Mouse (Mus musculus): ENCODE measurements around the gene Cfap97d1.

Gene Cfap97d1

DNA sequence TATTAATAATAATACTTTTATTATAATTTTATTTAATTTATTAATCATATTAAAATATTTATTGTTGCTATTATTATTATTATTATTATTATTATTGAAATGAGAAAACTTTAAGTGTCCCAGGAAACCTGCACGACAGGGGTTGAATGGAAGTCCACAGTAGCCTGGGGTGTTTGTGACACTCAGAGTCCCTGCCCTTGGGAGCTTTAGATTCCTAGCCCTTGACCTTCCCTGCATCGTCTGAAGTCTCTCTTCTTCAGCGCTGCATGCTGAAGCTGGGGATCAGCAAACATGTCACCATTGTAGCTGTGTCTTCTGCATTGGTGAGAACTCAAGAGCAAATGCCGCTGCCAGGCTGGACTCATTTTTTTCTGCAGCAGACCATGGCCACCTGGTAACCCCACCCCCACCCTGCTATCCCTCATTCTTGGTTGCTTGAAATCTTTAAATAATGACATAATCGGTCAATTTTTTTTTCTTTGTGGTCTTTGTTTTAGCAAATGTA lies 51.4 kb downstream of the Cfap97d1 start:
- DNase-seq (ENCODE audit: low spot score in 2 of 2) = no peak

DNA sequence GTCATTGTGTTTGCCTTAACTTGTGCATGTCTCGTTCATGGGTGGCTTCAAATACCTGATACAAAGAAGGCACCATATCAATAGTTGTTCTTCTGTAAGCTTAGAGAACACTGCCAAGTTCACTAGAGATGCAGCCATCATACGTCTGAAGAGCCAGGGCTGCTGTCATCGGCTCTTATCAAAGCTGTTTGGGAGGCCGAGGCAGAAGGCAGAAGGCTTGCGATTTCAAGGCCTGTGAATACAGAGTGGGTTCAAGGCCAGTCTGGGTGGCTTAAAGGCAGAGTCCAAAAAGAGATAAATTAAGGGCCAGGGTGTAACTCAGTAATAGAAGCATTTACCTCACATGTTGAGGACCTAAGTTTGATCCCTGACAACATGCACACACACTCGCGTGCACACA lies 52.3 kb downstream of the Cfap97d1 start:
- DNase-seq (ENCODE audit: low spot score in 2 of 2) = no peak

DNA sequence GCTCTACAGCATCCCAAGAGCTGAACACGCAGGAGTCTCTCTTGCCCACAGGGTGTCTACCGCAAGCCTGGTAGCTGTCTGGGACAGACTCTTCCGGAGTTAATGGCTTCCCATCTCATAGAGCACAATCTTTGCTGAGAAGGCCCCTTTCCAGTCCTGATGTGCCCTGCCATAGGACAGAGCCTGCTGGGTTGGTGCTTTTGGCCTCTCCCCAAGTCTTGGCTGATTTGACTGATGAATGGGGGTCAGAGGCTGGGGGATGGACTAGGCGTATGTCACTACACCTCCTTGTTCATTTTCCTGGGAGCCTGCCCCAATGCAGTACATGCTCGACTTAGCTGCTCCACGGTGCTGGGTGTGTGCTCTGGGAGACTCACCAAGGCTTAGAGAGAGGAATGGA lies 53.7 kb downstream of the Cfap97d1 start:
- no peak for DNase-seq (ENCODE audit: low spot score in 2 of 2)

DNA sequence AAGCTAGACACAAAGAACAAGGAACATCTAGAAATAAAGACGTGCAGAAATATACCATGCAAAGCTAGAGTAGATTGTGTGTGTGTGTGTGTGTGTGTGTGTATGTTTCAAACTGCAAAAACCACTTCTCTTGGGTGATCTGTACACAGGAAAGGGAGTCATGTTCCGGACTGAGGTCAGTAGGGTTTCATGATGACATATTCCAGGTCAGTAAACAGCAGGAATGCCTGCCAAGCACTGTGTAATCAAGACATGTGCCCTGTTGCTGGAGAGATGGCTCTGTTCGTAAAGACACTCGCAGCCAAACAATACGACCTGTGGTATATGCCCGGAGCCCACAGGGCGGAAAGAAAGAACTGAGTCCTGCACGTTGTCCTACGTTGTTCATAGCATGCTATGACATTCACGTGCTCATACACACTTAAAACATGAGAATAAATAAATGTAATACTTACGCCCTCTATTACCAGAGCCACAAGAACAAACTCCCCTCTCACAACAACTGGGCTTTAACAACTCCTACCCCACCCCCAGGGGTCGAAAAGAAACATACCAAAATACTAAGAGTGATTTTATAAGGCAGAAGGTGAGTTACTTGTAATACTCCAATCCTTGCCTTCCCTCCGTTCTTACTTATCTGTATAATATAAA lies 55.5 kb downstream of the Cfap97d1 start:
- DNase-seq (ENCODE audit: low spot score in 2 of 2) = no peak

DNA sequence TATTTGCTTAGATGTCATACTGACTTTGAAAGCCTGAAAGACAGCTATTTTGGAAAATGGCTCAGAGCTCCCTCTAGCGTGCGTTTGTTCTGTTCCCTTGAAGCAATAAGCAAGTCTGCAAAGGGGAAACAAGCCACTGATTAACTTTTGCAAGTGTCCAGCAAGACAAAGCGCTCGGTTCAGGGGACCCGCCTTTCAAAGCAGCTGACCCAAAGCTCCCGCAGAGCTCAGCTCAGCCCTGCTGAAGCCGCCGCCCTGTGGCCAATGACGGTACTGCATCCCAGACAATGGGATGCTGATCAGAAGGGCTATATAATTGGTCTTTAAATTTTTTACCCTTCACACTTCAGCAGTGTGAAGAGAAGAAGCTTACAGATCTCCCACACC lies 56.1 kb downstream of the Cfap97d1 start:
- peak; percentile 80 to 87 for DNase-seq (ENCODE audit: low spot score in 2 of 2)

DNA sequence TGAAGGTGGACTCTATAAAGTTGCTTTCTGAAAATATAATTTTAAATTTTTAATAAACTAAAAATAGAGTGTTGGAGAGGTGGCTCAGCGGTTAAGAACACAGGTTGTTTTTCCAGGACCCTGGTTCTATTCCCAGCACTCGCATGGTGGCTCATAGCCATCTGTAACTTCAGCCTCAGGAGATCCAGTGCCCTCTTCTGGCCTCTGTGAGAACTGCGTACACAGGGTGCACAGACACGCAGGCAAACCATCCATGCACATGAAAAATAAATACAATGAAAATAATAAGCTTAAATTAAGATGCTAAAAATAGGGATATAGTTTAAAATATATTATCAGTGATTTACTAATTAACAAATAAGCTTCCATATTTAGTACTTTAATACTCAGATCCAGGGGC lies 56.6 kb downstream of the Cfap97d1 start:
- DNase-seq (ENCODE audit: low spot score in 2 of 2) = no peak

DNA sequence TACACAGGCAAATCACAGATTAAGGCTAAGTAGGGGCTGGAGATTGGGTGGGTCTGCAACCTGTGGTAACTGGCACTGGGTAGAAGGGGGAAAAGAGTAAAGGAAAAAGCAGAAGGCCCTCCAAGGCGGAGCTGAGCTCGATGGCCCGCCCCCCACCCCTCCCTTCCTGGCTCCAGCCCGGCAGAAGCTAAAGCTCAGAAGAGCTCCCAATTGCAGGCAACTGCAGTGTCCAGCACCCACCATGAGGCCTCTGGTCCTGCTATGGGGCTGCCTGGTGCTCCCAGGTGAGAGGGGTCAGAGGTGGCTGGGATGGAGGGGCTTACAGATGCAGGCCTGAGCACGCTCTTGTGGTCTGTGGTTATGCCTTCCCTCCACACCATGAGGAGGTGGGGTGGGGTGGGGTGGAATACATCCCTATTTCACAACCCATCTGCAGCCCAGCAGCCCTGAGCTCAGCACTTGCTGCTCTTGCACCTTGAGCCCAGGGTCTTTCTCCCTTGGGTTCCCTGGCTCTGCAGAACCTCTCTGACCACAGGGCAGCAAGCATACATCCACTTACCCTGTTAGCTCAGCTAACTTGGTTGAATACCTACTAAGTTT lies 57.4 kb downstream of the Cfap97d1 start, which contains the start of gene Cd300lg:
Gene Cd300lg (plus strand): TSS at position 160 of the 600 bp plus-strand sequence.
- DNase-seq (ENCODE audit: low spot score in 2 of 2) = no peak

Data from urinary bladder, postnatal 36 days (tissue).